Mouse (Mus musculus) embryo, embryonic 9.5 days (tissue): ENCODE results near the gene Acvrl1.

Experiments used
- DNase-seq: peaks from one replicate; pipeline ENCODE4 v3.0.0-alpha.2; 2017; ENCODE audit errors: extremely low spot score

Acvrl1 gene

GRCm38 (mm10) chr15:101141061-101141541 lies 12.8 kb downstream of the Acvrl1 start:
- DNase-seq = peak; percentile 78

GRCm38 (mm10) chr15:101142672-101143071 lies 14.3 kb downstream of the Acvrl1 start:
- no peak for DNase-seq

- DNase-seq = no peak
These were observed 15.2 kb downstream of the Acvrl1 start for GRCm38 (mm10) chr15:101143494-101143893.

GRCm38 (mm10) chr15:101144176-101144575 lies 15.9 kb downstream of the Acvrl1 start:
- DNase-seq = no peak

- DNase-seq = no peak
These were observed 16.5 kb downstream of the Acvrl1 start for GRCm38 (mm10) chr15:101144779-101145178.

- peak; percentile 95 for DNase-seq
These were observed 17.2 kb downstream of the Acvrl1 start for GRCm38 (mm10) chr15:101145424-101146099.

- DNase-seq = no peak
These were observed 18.0 kb downstream of the Acvrl1 start for GRCm38 (mm10) chr15:101146100-101146965.

GRCm38 (mm10) chr15:101147115-101147909 lies 19.0 kb downstream of the Acvrl1 start:
- no peak for DNase-seq

- DNase-seq = no peak
These were observed 19.6 kb downstream of the Acvrl1 start for GRCm38 (mm10) chr15:101147910-101148273.

GRCm38 (mm10) chr15:101148604-101149003 lies 20.3 kb downstream of the Acvrl1 start:
- no peak for DNase-seq

- DNase-seq = no peak
These were observed 23.3 kb downstream of the Acvrl1 start for GRCm38 (mm10) chr15:101151409-101152261.

- no peak for DNase-seq
These were observed 26.6 kb downstream of the Acvrl1 start for GRCm38 (mm10) chr15:101154700-101155616.

GRCm38 (mm10) chr15:101160128-101160527 lies 31.8 kb downstream of the Acvrl1 start:
- DNase-seq = no peak

- no peak for DNase-seq
These were observed 32.3 kb downstream of the Acvrl1 start for GRCm38 (mm10) chr15:101160591-101160990.

GRCm38 (mm10) chr15:101161534-101161933 lies 33.2 kb downstream of the Acvrl1 start:
- DNase-seq = no peak

GRCm38 (mm10) chr15:101163056-101163458 lies 34.7 kb downstream of the Acvrl1 start:
- no peak for DNase-seq

- DNase-seq = no peak
These were observed 35.5 kb downstream of the Acvrl1 start for GRCm38 (mm10) chr15:101163854-101164253.

GRCm38 (mm10) chr15:101164291-101164690 lies 36.0 kb downstream of the Acvrl1 start:
- no peak for DNase-seq

- DNase-seq = no peak
These were observed 37.5 kb downstream of the Acvrl1 start for GRCm38 (mm10) chr15:101165658-101166437.
